Mouse (Mus musculus) heart, embryonic 11.5 days (tissue): ENCODE measurements around the gene 2010111I01Rik. TPM values are rescaled to one million over a fixed set of nuclear protein-coding genes. Genes with fewer than 3 reads are reported as not detected.
A peak's percentile ranks its signal among the peaks of the same experiment; 100 is the strongest.

ENCODE experiments used
- ATAC-seq: fragments of 200-750 bp; cut with Nextera tagmentation; replicated peaks from 2 replicates; pipeline ENCODE4 v1.8.0; 2017; ENCODE audit warnings: moderate library complexity; ENCODE audit not compliant: insufficient number of reproducible peaks, low FRiP score, low TSS enrichment
- H3K27ac ChIP-seq: fragments of 300-500 bp; sonication (generic); 2 replicates; pipeline ENCODE4 v1.5.1; 2014; ENCODE audit warnings: mild to moderate bottlenecking, low read depth, low read length
- H3K27me3 ChIP-seq: fragments of 300-500 bp; sonication (generic); 2 replicates; pipeline ENCODE4 v1.6.1; 2014; ENCODE audit warnings: mild to moderate bottlenecking, low read length, mixed read lengths; ENCODE audit not compliant: control insufficient read depth, insufficient read depth
- H3K36me3 ChIP-seq: fragments of 300-500 bp; sonication (generic); 2 replicates; pipeline ENCODE4 v1.6.1; 2014; ENCODE audit warnings: mild to moderate bottlenecking, low read length, moderate library complexity, mixed read lengths; ENCODE audit not compliant: control insufficient read depth, insufficient read depth
- H3K4me1 ChIP-seq: fragments of 300-500 bp; sonication (generic); 2 replicates; pipeline ENCODE4 v1.6.1; 2014; ENCODE audit warnings: low read length; ENCODE audit not compliant: control insufficient read depth, insufficient read depth
- H3K4me2 ChIP-seq: fragments of 300-500 bp; sonication (generic); 2 replicates; pipeline ENCODE4 v1.6.1; 2014; ENCODE audit warnings: mild to moderate bottlenecking, moderate library complexity
- H3K4me3 ChIP-seq: fragments of 300-500 bp; sonication (generic); 2 replicates; pipeline ENCODE4 v1.5.1; 2014; ENCODE audit warnings: low read depth, low read length
- H3K9ac ChIP-seq: fragments of 300-500 bp; sonication (generic); 2 replicates; pipeline ENCODE4 v1.6.1; 2014; ENCODE audit warnings: mild to moderate bottlenecking, low read depth, low read length, moderate library complexity
- H3K9me3 ChIP-seq: fragments of 300-500 bp; sonication (generic); replicated peaks from 2 replicates; pipeline ENCODE4 v1.6.1; 2016; ENCODE audit warnings: low read length; ENCODE audit not compliant: control insufficient read depth
- WGBS: fragments of 180-500 bp; shearing (Covaris S2); extraction: QIAGEN DNeasy Blood & Tissue Kit; methylation state at CpG from one replicate; pipeline ENCODE4 v1.1.7; 2014; ENCODE audit not compliant: insufficient replicate concordance; 5-methylcytosine and 5-hydroxymethylcytosine counted together
- polyA plus RNA-seq: library from polyadenylated mRNA; unstranded; fragments of >200 nt; fragmentation: Nextera tagmentation; extraction: Ambion mirVana; gene quantifications from 2 replicates; pipeline ENCODE4 v1.2.1, GENCODE M21; 2014

Gene 2010111I01Rik
- polyA plus RNA-seq, 1 experiment from 2014 or later: 58.9 TPM

DNA sequence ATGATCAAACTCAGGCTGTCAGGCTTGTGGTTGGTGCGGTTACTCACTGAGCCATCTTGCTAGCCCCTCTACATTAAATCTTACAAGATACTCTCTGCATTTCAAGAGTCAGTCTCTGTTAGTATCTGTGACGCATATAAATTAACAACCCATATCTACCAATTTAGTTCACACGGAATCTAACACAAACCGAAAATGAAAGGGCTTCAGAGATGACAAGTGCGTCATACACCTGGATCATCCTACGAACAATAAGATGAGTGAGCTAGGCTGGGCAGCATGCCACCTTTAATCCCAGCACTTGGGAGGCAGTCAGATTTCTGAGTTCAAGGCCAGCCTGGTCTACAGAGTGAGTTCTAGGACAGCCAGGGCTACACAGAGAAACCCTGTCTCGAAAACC is 355.1 kb downstream of the 2010111I01Rik start:
- WGBS: 91% methylated on average over 7 of the region's 7 CpGs
- Histone ChIP-seq H3K4me3 (no peak overlapping the region), H3K27ac (no peak overlapping the region), H3K36me3 (no peaks in the 10 kb centered on the region), H3K9ac (no peak overlapping the region), H3K4me2 (no peak overlapping the region), H3K4me1 (peaks cover 11% of the 10 kb centered on the region), H3K27me3 (no peaks in the 10 kb centered on the region), H3K9me3 (no peaks in the 10 kb centered on the region)
- no peak for ATAC-seq

DNA sequence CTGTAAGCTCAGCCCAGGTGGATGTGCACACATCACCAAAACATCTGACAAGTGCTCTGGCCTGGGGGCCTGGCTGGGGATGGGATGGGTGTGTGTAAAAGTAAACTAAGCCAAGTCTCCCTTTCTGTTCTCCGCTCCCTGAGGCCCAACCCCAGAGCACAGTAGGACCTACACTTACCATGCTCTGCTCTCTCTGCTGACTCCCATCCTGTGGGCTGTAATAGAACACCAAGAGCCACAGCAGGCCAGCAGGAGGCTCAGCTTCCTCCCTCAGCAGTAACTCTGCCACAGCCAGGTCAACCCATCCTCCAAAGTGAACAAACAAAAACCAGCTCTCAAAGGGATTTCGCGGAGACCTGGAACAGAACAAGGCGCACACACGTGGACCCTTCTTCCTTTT is 357.0 kb downstream of the 2010111I01Rik start:
- H3K27me3 ChIP-seq: no peaks in the 10 kb centered on the region
- H3K4me2 ChIP-seq: no peak overlapping the region
- peaks cover 18% of the 10 kb centered on the region for H3K4me1 ChIP-seq
- H3K9ac ChIP-seq: no peak overlapping the region
- H3K4me3 ChIP-seq: no peak overlapping the region
- 78% methylated on average over 5 of the region's 5 CpGs for WGBS
- H3K27ac ChIP-seq: no peak overlapping the region
- ATAC-seq: no peak
- H3K9me3 ChIP-seq: no peaks in the 10 kb centered on the region
- no peaks in the 10 kb centered on the region for H3K36me3 ChIP-seq

DNA sequence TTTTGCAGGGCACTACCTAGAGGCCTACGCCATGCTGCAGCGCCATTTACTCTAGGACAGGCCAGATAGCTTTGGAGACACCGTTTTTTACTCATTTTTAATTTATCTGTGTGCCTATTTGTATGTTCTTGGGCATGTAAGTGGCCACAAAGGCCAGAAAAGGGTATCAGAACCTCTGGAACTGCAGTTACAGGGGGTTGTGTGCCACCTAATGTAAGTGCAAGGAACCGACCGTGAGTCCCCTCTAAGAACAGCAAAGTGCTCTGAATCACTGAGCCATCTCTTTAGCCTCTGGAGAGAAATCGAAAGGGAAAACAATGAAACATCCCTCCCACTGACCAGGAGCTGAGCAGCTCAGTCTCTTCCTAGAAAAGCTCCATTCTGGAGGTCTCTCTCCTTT is 358.1 kb downstream of the 2010111I01Rik start:
- no peak overlapping the region for H3K9ac ChIP-seq
- no peaks in the 10 kb centered on the region for H3K9me3 ChIP-seq
- H3K27me3 ChIP-seq: no peaks in the 10 kb centered on the region
- no peak overlapping the region for H3K4me2 ChIP-seq
- no peaks in the 10 kb centered on the region for H3K36me3 ChIP-seq
- H3K4me1 ChIP-seq: peaks cover 18% of the 10 kb centered on the region
- WGBS: 88% methylated on average over 6 of the region's 6 CpGs
- ATAC-seq: no peak
- no peak overlapping the region for H3K4me3 ChIP-seq
- H3K27ac ChIP-seq: 0 out of 2 replicates have a peak overlapping the region, but pooled peaks have one; percentile 6

DNA sequence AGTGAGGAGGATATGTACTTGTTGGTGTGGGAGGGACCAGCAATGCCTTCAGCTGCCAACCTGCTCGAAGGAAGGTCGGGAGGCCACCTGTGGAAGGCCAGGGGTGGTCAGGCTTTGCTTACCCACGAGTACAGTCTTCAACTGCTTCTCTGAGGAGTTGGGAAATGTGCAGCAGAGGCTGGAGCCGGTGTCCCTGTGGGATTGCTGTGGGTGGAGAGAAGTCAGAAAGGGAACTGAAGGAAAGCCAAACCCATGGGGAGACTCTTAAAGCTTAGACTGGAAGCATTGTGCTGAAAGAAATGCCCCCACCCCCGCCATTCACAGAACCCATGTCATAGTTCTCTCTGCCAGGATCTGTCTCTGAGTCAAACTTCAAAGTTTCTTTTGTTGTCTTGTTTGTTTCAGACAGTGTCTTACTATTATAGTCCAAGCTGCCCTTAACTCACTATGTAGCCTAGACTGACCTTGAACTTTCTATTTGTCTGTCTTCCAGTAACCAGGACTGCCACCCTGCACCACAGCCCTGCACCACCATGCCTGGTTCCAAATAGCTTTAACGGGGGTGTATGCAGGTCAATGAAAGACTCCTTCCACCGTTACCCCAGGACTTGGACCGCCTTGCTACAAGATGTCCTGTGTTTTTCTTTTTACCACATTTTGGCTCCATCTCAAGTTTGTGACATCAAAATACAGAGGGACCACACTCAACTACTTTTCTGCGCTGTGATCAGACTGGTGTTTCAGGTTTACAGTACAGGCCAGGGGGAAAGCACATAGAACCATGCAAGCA is 358.8 kb downstream of the 2010111I01Rik start:
- no peak overlapping the region for H3K9ac ChIP-seq
- no peaks in the 10 kb centered on the region for H3K9me3 ChIP-seq
- H3K36me3 ChIP-seq: no peaks in the 10 kb centered on the region
- H3K27ac ChIP-seq: 0 out of 2 replicates have a peak overlapping the region, but pooled peaks have one; percentile 8
- H3K4me1 ChIP-seq: peaks cover 18% of the 10 kb centered on the region
- H3K27me3 ChIP-seq: no peaks in the 10 kb centered on the region
- H3K4me2 ChIP-seq: no peak overlapping the region
- no peak for ATAC-seq
- 68% methylated on average over 9 of the region's 9 CpGs for WGBS
- H3K4me3 ChIP-seq: no peak overlapping the region

DNA sequence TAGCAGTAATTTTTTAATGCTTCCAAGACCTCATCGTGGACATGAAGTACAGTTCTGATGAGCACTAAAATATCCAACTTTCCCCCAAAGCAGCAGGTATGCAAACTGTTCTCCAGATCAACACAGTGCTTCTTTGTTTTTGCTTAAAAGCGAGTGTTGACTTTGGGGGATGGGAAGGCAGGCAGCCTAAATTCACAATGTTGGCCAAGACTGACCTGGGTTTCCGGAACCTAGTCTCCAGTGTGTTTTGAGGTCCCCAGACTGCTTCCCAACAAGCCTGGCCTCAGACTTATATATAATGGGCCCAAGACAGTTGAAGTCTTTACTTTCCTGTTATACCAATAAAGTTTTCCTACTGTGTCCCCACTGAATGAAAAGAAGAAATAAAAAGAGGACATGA is 359.6 kb downstream of the 2010111I01Rik start:
- no peak overlapping the region for H3K4me3 ChIP-seq
- peaks cover 19% of the 10 kb centered on the region for H3K4me1 ChIP-seq
- H3K36me3 ChIP-seq: no peaks in the 10 kb centered on the region
- WGBS: 60% methylated on average over 3 of the region's 3 CpGs
- no peak for ATAC-seq
- no peak overlapping the region for H3K4me2 ChIP-seq
- H3K9ac ChIP-seq: no peak overlapping the region
- no peaks in the 10 kb centered on the region for H3K27me3 ChIP-seq
- H3K9me3 ChIP-seq: no peaks in the 10 kb centered on the region
- peak overlapping the region; percentile 66 for H3K27ac ChIP-seq

- no peaks in the 10 kb centered on the region for H3K27me3 ChIP-seq
- peaks cover 21% of the 10 kb centered on the region for H3K4me1 ChIP-seq
- 51% methylated on average over 10 of the region's 10 CpGs for WGBS
- no peak overlapping the region for H3K4me3 ChIP-seq
- H3K9me3 ChIP-seq: no peaks in the 10 kb centered on the region
- H3K36me3 ChIP-seq: no peaks in the 10 kb centered on the region
- H3K27ac ChIP-seq: peak overlapping the region; percentile 66
- no peak overlapping the region for H3K9ac ChIP-seq
- no peak overlapping the region for H3K4me2 ChIP-seq
- peak; percentile 39; the same call in 1 of the 2 replicates for ATAC-seq
These were observed 360.5 kb downstream of the 2010111I01Rik start for GRCm38 (mm10) chr13:63324978-63325848.

GRCm38 (mm10) chr13:63326015-63326414 is 361.3 kb downstream of the 2010111I01Rik start:
- Histone ChIP-seq H3K9me3 (no peaks in the 10 kb centered on the region), H3K27me3 (no peaks in the 10 kb centered on the region), H3K4me1 (peaks cover 21% of the 10 kb centered on the region), H3K9ac (no peak overlapping the region), H3K4me2 (no peak overlapping the region), H3K36me3 (no peaks in the 10 kb centered on the region), H3K4me3 (no peak overlapping the region), H3K27ac (no peak overlapping the region)
- ATAC-seq: no peak
- WGBS: 69% methylated on average over 2 of the region's 2 CpGs

DNA sequence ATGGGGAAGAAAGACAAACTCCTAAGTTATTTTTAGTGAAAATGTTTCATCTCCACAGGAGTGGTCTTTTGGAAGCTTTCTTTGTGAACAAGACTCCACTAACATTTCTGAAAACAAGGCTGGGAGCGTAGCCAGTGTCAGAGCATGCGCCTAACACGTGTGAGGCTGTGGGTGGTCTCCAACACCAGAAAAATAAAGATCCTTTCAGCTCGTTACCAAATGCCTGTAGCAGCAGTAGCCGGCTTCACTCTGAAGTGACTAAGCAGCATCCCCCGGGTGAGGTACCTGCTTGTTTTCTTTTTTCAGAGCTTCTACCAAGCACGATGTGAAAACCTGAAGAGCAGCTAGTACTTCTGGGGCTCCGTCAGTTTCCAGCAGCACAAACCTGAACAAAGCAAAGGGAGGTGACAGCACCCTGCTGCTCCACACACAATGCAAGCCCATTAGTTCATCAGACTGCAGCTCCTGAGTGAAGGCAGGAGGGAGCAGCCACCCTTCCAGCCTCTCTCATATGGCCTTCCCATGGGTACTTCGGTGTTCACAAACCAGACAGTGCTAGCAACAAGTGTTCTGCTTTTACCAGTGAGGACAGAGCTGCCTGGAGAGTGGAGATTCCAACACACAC is 365.7 kb downstream of the 2010111I01Rik start:
- Histone ChIP-seq H3K27me3 (no peaks in the 10 kb centered on the region), H3K4me2 (no peak overlapping the region), H3K4me3 (no peak overlapping the region), H3K9me3 (no peaks in the 10 kb centered on the region), H3K27ac (no peak overlapping the region), H3K36me3 (no peaks in the 10 kb centered on the region), H3K9ac (no peak overlapping the region), H3K4me1 (peaks cover 4% of the 10 kb centered on the region)
- ATAC-seq: no peak
- WGBS: 48% methylated on average over 9 of the region's 9 CpGs
